Mouse (Mus musculus) adrenal gland, postnatal 10 days (tissue): ENCODE measurements around the gene Map1a. TPM values are rescaled to one million over a fixed set of nuclear protein-coding genes. Genes with fewer than 3 reads are reported as not detected.
A peak's percentile ranks its signal among the peaks of the same experiment; 100 is the strongest.

ENCODE experiments used
- DNase-seq: peaks from one replicate; pipeline ENCODE4 v3.0.0; 2021; ENCODE audit warnings: mixed read lengths
- total RNA-seq, 2 experiments: library from RNA; stranded (reverse); gene quantifications; 2 replicates each; pipeline ENCODE4 v1.2.3; 2021

Map1a gene
- total RNA-seq, 2 experiments from 2014 or later = 8.5 to 13.1 TPM

- peak; percentile 40 for DNase-seq
Observed at GRCm38 (mm10) chr2:121308997-121309416, 19.6 kb downstream of the Map1a start.

GRCm38 (mm10) chr2:121316278-121316677 is 26.9 kb downstream of the Map1a start:
- DNase-seq = no peak

- DNase-seq = no peak
Observed at GRCm38 (mm10) chr2:121323041-121323440, 33.6 kb downstream of the Map1a start.

GRCm38 (mm10) chr2:121323693-121324470 is 34.5 kb downstream of the Map1a start:
- no peak for DNase-seq

GRCm38 (mm10) chr2:121329492-121329891 is 40.1 kb downstream of the Map1a start:
- DNase-seq = no peak

GRCm38 (mm10) chr2:121339057-121339456 is 49.7 kb downstream of the Map1a start:
- no peak for DNase-seq

- DNase-seq = no peak
Observed at GRCm38 (mm10) chr2:121353156-121353555, 63.8 kb downstream of the Map1a start.

- DNase-seq = no peak
Observed at GRCm38 (mm10) chr2:121354378-121354777, 65.0 kb downstream of the Map1a start.

- peak; percentile 98 for DNase-seq
Observed at GRCm38 (mm10) chr2:121354820-121355592, 65.6 kb downstream of the Map1a start, which contains the start of gene Ppip5k1. TSS of gene Ppip5k1 (minus strand) at chr2:121355396.

GRCm38 (mm10) chr2:121357494-121357893 is 68.1 kb downstream of the Map1a start, which contains the start of gene Ckmt1:
TSS of gene Ckmt1 (plus strand) at chr2:121357714.
- no peak for DNase-seq

GRCm38 (mm10) chr2:121357961-121358360 is 68.6 kb downstream of the Map1a start:
- no peak for DNase-seq

- DNase-seq = peak; percentile 65
Observed at GRCm38 (mm10) chr2:121358381-121358780, 69.0 kb downstream of the Map1a start.

GRCm38 (mm10) chr2:121359461-121359860 is 70.1 kb downstream of the Map1a start:
- no peak for DNase-seq

Other genes starting within 250 kb of the Map1a start
- under 1 TPM in 1 of 2 experiments, not detected in 1; 0.12 TPM for gene Tgm5, start 203.8 kb upstream of the Map1a start, total RNA-seq
- not detected for gene Tgm7, start 179.8 kb upstream of the Map1a start, total RNA-seq
- 10 to 100 TPM; 14.5 to 15.4 TPM for gene Adal, start 149.2 kb upstream of the Map1a start, total RNA-seq
- 10 to 100 TPM; 10.4 to 11.8 TPM for gene Lcmt2, start 148.9 kb upstream of the Map1a start, total RNA-seq
- gene Tubgcp4, start 118.9 kb upstream of the Map1a start, total RNA-seq = 10 to 100 TPM; 23.9 to 36.8 TPM
- 10 to 100 TPM; 13.4 to 16.4 TPM for gene Zscan29, start 118.5 kb upstream of the Map1a start, total RNA-seq
- 10 to 100 TPM; 46.0 to 68.0 TPM for gene Trp53bp1, start 18.2 kb upstream of the Map1a start, total RNA-seq
- 10 to 100 TPM; 40.0 to 51.3 TPM for gene Ppip5k1, start 65.8 kb downstream of the Map1a start, total RNA-seq
- gene Ckmt1, start 68.1 kb downstream of the Map1a start, total RNA-seq = 10 to 100 TPM in 1 of 2 experiments, 1 to 10 TPM in 1; 9.0 to 10.9 TPM
- gene Strc, start 97.6 kb downstream of the Map1a start, total RNA-seq = not detected
- gene Pdia3, start 124.2 kb downstream of the Map1a start, total RNA-seq = 100 to 1,000 TPM; 285 to 303 TPM
- gene Catsper2, start 124.2 kb downstream of the Map1a start, total RNA-seq = 1 to 10 TPM; 2.2 to 4.3 TPM
- gene Ell3, start 154.7 kb downstream of the Map1a start, total RNA-seq = under 1 TPM; 0.18 to 0.66 TPM
- gene Serf2, start 159.6 kb downstream of the Map1a start, total RNA-seq = 100 to 1,000 TPM; 346 to 350 TPM
- gene Hypk, start 163.7 kb downstream of the Map1a start, total RNA-seq = 10 to 100 TPM; 29.1 to 39.9 TPM
- gene Serinc4, start 167.2 kb downstream of the Map1a start, total RNA-seq = under 1 TPM in 1 of 2 experiments, not detected in 1; 0.24 TPM
- 10 to 100 TPM; 24.9 to 26.8 TPM for gene Mfap1b, start 184.5 kb downstream of the Map1a start, total RNA-seq
- 10 to 100 TPM; 24.5 to 25.7 TPM for gene Mfap1a, start 217.1 kb downstream of the Map1a start, total RNA-seq
- gene Wdr76, start 217.1 kb downstream of the Map1a start, total RNA-seq = 10 to 100 TPM in 1 of 2 experiments, 1 to 10 TPM in 1; 6.3 to 10.9 TPM